Mouse (Mus musculus) cerebellum, postnatal 25 days (tissue): ENCODE data around the gene Ube2cbp.

Experiments
- DNase-seq, 2 experiments: peaks; one replicate each; pipeline ENCODE4 v3.0.0; 2021; ENCODE audit warnings: mixed read lengths in 2 of 2

Gene Ube2cbp

GRCm38 (mm10) chr9:86423331-86423730 lies 41.4 kb downstream of the Ube2cbp start:
- no peak for DNase-seq

- DNase-seq, result no peak
Observed at GRCm38 (mm10) chr9:86419366-86419765, 45.4 kb downstream of the Ube2cbp start.

- no peak for DNase-seq
Observed at GRCm38 (mm10) chr9:86417971-86418370, 46.8 kb downstream of the Ube2cbp start.

GRCm38 (mm10) chr9:86395785-86396184 lies 69.0 kb downstream of the Ube2cbp start:
- peak; percentile 34 to 63 for DNase-seq

- no peak for DNase-seq
Observed at GRCm38 (mm10) chr9:86395012-86395411, 69.7 kb downstream of the Ube2cbp start.

- peak; percentile 14 to 22 for DNase-seq
Observed at GRCm38 (mm10) chr9:86393586-86394272, 71.0 kb downstream of the Ube2cbp start.

GRCm38 (mm10) chr9:86391467-86391866 lies 73.3 kb downstream of the Ube2cbp start:
- DNase-seq, result no peak

- DNase-seq, result no peak
Observed at GRCm38 (mm10) chr9:86390713-86391112, 74.0 kb downstream of the Ube2cbp start.

GRCm38 (mm10) chr9:86388538-86388937 lies 76.2 kb downstream of the Ube2cbp start:
- DNase-seq, result no peak

- DNase-seq, result no peak
Observed at GRCm38 (mm10) chr9:86376923-86377322, 87.8 kb downstream of the Ube2cbp start.

- no peak for DNase-seq
Observed at GRCm38 (mm10) chr9:86372783-86373567, 91.8 kb downstream of the Ube2cbp start.

- no peak for DNase-seq
Observed at GRCm38 (mm10) chr9:86369208-86369607, 95.5 kb downstream of the Ube2cbp start.

GRCm38 (mm10) chr9:86360536-86360935 lies 104.2 kb downstream of the Ube2cbp start:
- DNase-seq, result no peak

- no peak for DNase-seq
Observed at GRCm38 (mm10) chr9:86355851-86356250, 108.9 kb downstream of the Ube2cbp start.

- DNase-seq, result no peak
Observed at GRCm38 (mm10) chr9:86351491-86351890, 113.3 kb downstream of the Ube2cbp start.

GRCm38 (mm10) chr9:86336792-86337191 lies 128.0 kb downstream of the Ube2cbp start:
- no peak for DNase-seq

GRCm38 (mm10) chr9:86336361-86336760 lies 128.4 kb downstream of the Ube2cbp start:
- DNase-seq, result no peak

- DNase-seq, result no peak
Observed at GRCm38 (mm10) chr9:86335588-86335987, 129.2 kb downstream of the Ube2cbp start.

GRCm38 (mm10) chr9:86334357-86334756 lies 130.4 kb downstream of the Ube2cbp start:
- no peak for DNase-seq

GRCm38 (mm10) chr9:86330591-86330990 lies 134.2 kb downstream of the Ube2cbp start:
- DNase-seq, result no peak

GRCm38 (mm10) chr9:86328270-86328669 lies 136.5 kb downstream of the Ube2cbp start:
- DNase-seq, result no peak

- no peak for DNase-seq
Observed at GRCm38 (mm10) chr9:86327341-86327740, 137.4 kb downstream of the Ube2cbp start.

GRCm38 (mm10) chr9:86324772-86325171 lies 140.0 kb downstream of the Ube2cbp start:
- DNase-seq, result no peak

- no peak for DNase-seq
Observed at GRCm38 (mm10) chr9:86319516-86320140, 145.1 kb downstream of the Ube2cbp start.
